Mouse (Mus musculus) lung, postnatal 4 days (tissue): ENCODE measurements around the gene Ak8.
A peak's percentile ranks its signal among the peaks of the same experiment; 100 is the strongest.

ENCODE experiments used
- DNase-seq, 2 experiments: peaks; one replicate each; pipeline ENCODE4 v3.0.0; 2021

Ak8 gene

DNA sequence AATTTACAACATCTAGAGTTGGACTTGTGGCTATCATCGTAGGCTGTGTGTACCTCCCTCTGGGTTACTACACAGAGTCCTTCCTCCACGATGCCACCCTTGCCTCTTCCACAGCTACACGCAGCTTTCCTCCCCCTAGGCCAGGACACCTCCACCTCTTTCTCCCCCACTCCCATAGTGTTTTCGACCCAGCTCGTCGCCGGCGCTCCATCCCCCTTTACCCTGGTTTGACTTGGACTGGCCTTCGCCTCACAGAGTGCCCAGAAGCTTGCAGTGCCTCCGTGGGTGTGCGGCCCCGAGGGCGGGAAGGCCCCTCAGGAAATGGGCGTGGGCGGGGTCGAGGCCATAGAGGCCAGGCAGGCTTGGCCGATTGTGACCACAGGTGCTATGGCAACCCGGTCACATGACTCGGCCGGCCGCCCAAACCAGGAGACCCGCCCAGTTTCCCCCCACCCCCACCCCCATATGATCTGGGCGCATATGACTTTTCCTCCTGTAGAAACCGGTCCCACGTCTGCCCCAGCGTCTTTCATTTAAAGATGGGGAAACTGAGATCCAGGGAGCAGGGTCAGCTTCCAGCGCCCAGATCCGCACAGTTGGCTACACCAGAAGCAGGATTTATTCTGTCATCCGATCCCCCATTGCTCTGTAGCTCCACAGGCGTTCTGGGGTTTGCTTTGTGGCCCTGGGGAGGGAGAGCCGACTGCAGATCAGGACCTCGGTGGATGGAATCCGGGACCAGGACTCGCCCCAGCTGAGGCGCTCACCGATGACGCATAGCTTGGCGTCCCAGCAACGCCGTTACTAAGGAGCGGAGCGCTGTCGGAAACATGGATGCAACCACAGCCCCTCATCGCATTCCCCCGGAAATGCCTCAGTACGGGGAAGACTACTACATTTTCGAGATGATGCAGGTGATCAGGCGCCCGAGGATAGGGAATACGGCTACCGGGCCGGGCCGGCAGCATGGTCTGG, at the start of gene Ak8, which contains the start of gene Spaca9:
Ak8 (plus strand) TSS at position 804 of the 975 bp plus-strand sequence.
Spaca9 (minus strand) TSS at position 367 of the 975 bp plus-strand sequence.
- peak; percentile 90 for DNase-seq

DNA sequence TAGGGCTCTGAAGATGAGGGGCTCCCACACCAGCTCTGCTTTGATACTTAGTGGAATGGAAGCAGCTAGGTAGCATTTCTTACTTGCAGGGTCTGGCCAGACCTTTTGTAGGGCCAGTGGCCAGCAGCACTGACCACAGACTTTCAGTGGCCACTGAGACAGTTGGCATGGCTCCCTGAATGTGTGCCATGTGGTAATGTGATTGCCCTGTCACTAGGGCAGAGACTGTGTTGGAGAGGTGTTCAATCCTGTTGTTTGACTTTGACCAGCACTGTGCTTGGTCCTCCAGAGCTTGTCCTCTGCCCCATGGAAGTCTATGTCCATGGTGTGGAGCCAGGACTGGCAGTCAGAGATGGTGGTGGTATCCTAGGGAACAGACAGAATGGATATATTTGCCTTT, 49.4 kb upstream of the Ak8 start:
- DNase-seq = no peak

DNA sequence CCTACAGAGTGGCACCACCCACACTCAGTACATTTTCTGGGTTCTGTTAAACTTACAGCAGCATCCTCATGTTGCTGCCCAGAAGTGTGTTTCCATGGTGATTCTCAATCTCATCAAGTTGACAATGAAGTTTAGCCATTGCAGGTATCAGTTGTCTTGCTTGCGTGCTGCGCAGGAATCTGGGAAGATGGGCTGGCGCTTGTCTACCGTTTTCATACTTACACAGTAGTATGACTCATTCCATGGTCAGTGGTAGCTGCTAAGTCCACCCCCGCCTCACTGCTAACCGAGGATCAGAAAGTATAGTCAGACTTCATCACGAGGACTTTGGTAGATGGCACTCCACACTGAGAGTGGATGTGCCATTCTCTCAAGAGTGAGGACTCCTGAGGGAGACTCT, 46.6 kb upstream of the Ak8 start:
- DNase-seq = no peak

- peak; percentile 35 to 48 for DNase-seq
These were observed 45.7 kb upstream of the Ak8 start for GRCm38 (mm10) chr2:28654295-28654694.

- DNase-seq = peak; percentile 36 to 66
These were observed 43.7 kb upstream of the Ak8 start for GRCm38 (mm10) chr2:28656216-28656615.

- no peak for DNase-seq
These were observed 37.1 kb upstream of the Ak8 start for GRCm38 (mm10) chr2:28662891-28663290.

- DNase-seq = no peak
These were observed 34.1 kb upstream of the Ak8 start for GRCm38 (mm10) chr2:28665818-28666217.

DNA sequence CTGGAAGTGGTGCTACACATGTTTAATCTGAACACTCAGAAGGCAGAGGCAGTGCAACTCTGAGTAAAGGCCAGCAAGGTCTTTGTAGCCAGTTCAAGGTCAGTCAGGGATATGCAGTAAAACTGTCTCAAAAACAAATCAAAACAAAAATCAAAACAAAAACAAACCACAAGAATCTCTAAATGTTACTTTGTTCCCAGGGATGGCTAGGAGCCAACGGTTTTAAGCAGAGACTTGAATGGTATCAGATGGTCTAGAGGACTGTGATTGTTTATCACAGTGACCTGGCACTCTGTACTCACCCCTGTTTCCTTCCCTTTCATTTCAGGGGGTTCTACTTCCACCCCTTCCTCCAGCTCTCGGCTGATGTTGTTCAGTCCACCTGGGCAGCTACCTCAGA, 28.5 kb upstream of the Ak8 start:
- DNase-seq = no peak

DNA sequence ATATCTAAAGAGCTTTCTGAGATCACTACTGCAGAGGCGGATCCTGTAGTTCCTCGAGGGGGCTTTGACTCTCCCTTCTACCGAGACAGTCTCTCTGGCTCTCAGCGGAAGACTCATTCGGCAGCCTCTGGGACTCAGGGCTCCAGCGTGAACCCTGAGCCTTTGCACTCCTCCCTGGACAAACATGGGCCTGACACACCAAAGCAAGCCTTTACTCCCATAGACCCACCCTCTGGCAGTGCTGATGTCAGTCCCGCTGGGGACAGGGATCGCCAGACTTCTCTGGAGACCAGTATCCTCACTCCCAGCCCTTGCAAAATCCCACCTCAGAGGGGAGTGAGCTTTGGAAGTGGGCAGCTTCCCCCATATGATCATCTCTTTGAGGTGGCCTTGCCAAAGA, 24.0 kb upstream of the Ak8 start:
- DNase-seq = no peak

DNA sequence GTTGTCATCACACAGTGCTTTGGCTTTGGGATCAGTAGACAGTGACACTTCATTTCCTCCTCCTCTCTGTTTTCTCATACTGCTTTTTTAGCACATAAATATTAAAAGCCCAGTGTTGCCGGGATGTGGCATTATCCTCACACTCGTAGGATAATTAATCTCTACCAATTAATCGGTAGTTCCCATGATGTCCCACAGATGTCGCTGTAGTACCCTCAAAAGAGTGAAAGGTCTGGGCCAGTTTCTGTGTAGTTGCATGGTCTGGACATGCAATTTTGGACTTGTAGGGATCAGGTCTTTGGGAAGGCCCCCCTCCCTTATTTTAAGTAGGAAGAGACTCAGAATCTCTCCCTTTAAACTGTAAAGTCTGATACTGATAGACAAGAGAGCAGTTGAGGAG, 19.3 kb upstream of the Ak8 start:
- DNase-seq = peak in 1 of 2 experiments; percentile 38

DNA sequence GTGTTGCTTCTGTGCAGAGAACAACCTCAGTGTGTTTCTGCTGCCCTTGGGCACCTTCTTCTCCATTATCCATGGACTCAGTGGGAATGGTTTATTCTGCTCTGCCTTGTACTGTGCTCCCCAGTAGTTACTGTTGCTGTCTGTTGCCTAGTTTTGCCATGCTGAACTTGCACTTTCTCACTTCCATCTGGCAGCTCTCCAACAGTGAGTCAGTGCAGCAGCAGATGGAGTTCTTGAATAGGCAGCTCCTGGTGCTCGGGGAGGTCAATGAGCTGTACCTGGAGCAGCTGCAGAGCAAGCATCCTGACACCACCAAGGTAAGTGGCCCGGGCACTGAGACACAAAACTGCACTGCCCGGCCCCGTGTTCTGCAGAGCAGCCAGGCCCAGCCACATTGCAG, 18.2 kb upstream of the Ak8 start:
- no peak for DNase-seq

GRCm38 (mm10) chr2:28685895-28686294, 14.1 kb upstream of the Ak8 start:
- DNase-seq = no peak

- DNase-seq = peak; percentile 40 to 60
These were observed 11.5 kb upstream of the Ak8 start for GRCm38 (mm10) chr2:28688431-28688830.

DNA sequence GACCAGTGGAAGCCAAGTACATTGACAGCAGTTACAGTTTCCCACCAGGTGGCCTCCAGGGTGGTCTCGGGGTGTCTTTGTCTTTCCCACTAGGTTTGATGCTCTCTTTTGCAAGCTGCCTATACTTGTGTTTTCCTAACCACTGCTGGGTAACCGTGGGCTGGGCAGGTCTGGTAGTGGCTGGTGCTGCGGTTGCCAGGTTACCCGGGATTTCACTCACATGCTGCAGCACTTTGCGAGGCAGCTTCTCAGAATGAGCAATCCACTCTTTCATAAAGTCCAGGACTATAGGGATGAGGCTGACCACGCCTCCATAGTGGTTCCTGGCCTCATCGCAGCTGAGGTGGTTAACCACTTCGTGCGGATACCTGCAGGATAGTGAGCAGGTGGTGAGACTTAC, 7.3 kb upstream of the Ak8 start:
- no peak for DNase-seq

GRCm38 (mm10) chr2:28698566-28698965, 1.4 kb upstream of the Ak8 start:
- DNase-seq = peak in 1 of 2 experiments; percentile 25

DNA sequence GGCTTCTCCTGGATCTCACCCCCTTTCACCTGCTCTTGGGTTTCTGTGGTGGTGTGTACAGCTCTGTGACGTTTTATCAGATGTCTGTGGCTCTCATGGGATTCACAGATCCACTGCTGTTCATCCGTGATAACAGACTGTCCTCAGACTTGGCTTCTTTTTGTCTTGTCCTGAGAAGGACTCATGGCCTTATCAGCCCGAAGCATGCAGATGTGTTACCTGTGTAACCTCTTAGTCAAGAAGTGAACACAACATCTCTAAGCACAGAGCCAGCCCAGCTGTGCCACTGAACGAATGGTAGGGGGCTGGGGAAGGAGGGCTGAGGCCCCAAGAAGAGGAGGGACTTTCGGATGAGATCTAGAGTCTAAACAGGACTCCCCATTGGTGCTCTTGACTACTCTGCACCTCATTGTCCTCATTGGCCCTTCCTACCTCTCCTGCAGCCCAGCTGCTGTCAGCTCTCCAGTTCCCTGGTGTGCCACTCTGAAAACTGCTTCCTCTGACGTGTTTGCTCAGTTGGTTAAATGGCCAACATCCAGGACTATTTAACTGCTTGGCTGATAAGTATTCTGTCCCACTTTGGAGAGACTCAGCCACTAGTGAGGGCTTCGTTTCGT, 1.8 kb downstream of the Ak8 start:
- DNase-seq = no peak

- DNase-seq = no peak
These were observed 6.2 kb downstream of the Ak8 start for GRCm38 (mm10) chr2:28706106-28706636.

DNA sequence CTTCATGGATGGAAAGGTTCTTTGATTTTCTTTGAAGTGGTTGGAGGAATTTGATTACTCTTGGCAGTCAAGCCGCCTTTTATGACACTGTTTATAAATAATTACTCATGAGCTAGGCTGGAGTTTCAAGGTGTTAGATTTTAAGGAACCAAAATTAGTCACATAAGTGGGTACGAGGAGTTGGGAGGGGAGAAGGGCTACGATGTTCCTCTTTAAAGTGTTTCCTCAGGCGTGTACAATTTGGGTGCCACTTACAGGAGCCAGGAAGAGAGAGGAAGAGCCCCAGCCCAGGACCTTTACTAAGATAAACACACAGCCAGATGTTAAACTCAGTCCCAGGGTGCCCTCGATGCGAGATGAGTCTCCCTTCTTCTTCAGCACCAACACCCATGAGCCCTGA, 6.8 kb downstream of the Ak8 start:
- no peak for DNase-seq

- no peak for DNase-seq
These were observed 13.1 kb downstream of the Ak8 start for GRCm38 (mm10) chr2:28713036-28713435.

GRCm38 (mm10) chr2:28722419-28722818, 22.5 kb downstream of the Ak8 start:
- DNase-seq = no peak

DNA sequence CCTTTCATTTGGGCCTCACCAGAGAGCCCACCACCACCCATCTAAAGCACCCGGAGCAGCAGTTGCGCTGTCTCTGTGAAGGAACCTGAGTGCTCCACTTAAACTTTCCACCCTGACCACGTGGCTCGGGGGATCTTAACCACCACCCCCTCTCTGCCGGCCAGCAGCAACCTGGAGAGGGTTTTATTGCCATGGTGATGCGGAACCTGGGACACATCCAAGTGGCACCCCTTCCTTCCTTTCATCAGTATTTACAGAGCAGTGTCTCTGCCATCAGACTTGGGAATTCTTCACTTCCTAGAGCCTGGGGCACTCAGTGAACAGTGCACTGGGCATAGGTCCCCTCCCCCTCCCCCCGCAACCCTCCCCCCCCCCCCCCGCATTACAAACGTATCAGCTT, 23.9 kb downstream of the Ak8 start:
- DNase-seq = peak; percentile 28 to 58

- no peak for DNase-seq
These were observed 27.9 kb downstream of the Ak8 start for GRCm38 (mm10) chr2:28727786-28728404.

DNA sequence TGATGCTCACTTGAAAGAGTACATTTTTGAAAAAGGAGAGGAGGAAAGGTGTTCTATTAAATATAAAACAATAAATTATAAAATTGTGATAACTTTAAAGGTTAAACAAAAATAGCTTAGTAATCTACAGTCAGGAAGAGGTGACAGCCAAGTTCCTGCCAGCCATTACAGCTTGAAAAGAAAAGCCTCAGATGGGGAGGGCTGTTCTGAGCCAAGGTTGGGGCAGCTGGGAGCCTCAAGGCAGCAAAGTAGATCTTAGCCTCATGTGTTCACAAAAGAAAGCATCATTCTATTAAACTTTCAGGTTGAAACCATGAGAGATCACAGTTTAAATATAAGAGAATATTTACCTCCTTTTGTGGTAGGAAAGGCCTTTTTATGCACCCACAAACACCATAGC, 30.7 kb downstream of the Ak8 start:
- DNase-seq = no peak
